Mouse (Mus musculus) frontal cortex, adult (tissue): Measurements from ENCODE around the gene Casp9.

Experiments
- ATAC-seq: cut with Nextera tagmentation; 2 replicates; pipeline ENCODE4 v1.9.2; 2017; ENCODE audit warnings: mild to moderate bottlenecking, moderate library complexity, mixed read lengths; ENCODE audit not compliant: low TSS enrichment

The Casp9 gene

GRCm38 (mm10) chr4:141816776-141817655 lies 23.6 kb downstream of the Casp9 start:
- ATAC-seq: peak; percentile 59; the same call in 1 of the 2 replicates

GRCm38 (mm10) chr4:141817706-141818105 lies 24.3 kb downstream of the Casp9 start:
- ATAC-seq: no peak

- no peak for ATAC-seq
Measured at GRCm38 (mm10) chr4:141818861-141819260, 25.4 kb downstream of the Casp9 start.

DNA sequence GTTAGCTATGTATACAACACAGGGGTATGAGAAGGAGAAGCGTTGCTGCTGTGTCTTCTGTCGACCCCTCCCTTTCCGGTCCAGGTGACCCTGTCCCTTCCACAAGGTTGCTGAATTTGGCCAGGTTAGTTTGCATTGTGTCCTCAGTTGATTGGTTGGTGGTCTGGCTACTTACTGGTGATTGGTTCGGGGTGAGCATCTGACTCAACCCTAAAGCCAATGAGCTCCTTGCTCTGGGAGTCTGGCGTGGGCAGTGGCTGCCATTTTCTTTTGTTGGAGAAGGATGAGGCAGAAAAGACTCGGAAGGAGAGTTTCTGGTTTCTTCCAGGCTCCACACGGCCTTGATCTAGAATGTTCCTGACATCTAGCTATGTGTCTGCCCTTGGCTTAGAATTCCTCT lies 25.9 kb downstream of the Casp9 start:
- ATAC-seq: no peak

GRCm38 (mm10) chr4:141821178-141821577 lies 27.8 kb downstream of the Casp9 start:
- no peak for ATAC-seq

DNA sequence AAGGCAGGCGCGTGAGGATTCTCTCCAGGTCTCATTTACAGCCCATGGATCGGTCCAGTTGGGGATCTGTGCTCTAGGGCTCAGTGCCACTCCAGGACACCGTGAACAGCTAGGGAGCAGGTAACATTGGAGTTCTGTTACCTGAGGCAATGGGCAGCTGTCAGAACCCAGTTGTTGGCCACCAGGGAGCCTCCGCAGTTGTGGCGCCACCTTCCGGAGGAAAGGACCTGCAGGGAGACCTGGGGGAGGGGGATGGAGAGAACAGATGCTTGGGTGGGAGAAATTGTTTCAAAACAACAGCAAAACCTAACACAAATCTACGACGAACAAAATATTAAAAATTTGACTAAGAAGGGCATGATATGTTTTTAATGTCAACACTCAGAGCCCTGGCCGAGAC lies 28.7 kb downstream of the Casp9 start:
- no peak for ATAC-seq

DNA sequence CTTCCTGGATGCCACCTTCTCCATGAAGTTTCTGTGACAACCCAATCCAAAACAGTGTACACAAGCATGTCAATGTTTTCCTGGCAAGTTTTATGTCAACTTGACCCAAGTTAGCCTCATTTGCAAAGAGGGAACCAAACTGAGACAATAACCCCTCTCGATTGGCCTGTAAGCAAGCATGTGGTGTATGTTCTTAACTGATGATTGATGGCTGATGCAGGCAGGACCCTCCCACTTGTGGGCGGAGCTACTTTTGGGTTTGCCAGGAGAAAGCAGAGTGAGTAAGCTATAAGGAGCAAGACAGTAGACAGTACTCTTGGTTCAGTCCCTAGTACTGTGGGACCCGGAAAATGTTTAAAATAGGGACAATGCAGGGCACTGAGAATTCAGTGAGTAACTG lies 29.6 kb downstream of the Casp9 start:
- ATAC-seq: no peak

DNA sequence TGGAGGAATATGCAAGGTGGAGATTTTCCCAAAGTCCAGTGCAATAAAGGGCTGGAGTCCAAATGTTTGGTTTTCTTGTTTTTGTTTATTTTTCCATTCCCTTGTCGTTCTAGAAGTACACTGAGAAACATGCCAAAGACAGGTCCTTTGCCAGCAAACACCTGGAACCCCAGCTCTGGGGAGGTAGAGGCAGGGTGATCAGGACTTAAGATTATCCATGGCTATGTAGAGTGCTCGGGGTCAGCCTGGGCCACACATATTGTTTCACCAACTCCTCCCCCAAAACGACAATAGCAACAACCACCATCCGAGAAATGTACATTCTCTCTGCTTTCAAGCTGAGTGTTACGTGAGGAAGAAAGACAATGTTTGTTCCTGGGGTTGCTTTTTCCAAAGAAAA lies 32.6 kb downstream of the Casp9 start, which contains the start of gene Cela2a:
Gene Cela2a (minus strand): TSS at position 101 of the 400 bp plus-strand sequence.
- ATAC-seq: no peak

GRCm38 (mm10) chr4:141827401-141827800 lies 34.0 kb downstream of the Casp9 start:
- ATAC-seq: no peak

- ATAC-seq: no peak
Measured at GRCm38 (mm10) chr4:141828177-141828576, 34.8 kb downstream of the Casp9 start.

DNA sequence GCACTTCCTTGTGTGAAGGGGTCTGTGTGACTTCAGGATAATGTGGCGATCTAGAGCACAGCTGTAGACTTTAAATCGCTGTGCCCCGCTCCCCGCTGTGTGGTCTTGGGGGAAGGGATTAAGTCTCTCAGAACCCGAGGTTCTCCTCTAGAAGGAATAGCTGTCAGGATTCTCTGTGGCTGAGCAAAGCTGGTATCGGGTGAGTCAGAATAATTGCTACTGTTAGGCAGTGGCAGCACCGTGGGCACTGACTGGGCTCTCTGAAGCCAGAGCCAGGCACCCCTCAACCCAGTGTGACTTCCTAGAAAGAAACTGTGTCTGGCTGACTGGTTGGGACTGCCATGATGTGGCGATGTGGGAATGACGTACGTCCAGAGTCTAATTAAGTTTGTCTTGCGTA lies 37.0 kb downstream of the Casp9 start:
- ATAC-seq: no peak

DNA sequence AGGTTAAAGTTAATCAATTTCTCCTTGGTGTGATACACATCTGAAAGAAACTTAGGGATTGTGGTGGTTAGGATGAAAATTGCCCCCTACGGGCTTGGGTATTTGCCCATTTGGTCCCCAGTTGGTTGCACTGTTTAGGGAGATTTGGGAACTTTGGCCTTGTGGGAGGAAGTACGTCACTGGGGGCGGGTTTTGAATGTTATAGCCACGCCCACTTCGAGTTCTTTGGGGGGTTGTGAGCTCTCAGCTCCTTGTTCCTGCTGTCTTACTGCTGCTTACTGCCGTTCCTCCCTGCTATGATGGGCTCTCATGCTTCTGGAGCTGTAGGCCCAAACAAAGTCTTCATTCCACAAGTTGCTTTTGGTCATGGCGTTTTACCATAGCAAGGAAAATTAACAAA lies 37.9 kb downstream of the Casp9 start:
- ATAC-seq: no peak

DNA sequence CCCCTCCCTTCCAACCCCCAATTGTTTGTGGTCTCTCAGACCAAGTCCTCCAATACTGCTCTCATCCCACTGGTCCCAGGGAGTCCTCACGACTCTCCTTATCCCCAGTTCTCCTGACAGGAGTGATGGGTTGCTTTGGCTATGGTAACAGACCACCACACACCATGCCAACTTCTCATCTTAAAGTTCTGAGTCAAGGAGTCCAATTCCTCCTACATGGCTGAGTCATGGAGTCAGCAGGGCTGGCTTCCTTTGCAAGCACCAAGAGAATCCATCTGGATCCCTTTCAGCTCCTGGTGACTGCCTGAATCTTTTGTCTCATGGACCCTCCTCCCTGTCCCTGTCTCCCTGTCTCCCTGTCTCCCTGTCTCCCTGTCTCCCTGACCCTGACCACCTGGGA lies 40.5 kb downstream of the Casp9 start:
- peak; percentile 95 for ATAC-seq

DNA sequence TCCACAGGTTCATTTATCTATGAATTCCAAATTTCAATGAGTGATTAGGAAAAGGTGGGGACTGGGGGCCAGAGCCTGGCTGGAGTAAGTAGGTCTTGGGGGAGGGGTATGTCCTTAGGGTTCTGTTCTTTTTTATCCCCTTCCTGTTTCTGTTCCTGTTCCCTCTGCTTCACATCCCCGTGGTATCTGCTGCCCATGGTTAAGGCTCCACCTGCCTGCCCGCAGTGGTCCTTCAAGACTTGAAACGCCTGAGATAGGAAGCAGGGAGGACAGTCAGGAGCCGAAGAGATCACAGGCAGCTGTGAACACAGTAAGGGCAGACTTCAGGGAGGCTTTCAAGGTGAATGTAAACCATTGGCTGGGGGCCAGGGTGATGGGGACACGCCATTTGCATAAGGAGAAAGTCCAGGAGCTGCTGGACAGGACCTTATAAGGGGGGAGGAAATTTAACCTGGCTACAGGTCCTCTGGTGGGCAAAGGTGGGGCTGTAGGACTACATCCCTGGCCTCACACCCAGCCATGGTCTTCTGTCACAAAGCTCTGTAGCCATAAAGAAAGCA lies 41.2 kb downstream of the Casp9 start:
- no peak for ATAC-seq

GRCm38 (mm10) chr4:141845999-141846398 lies 52.6 kb downstream of the Casp9 start, which contains the start of gene Ctrc:
Gene Ctrc, minus strand, starts transcription at chr4:141846359.
- no peak for ATAC-seq

DNA sequence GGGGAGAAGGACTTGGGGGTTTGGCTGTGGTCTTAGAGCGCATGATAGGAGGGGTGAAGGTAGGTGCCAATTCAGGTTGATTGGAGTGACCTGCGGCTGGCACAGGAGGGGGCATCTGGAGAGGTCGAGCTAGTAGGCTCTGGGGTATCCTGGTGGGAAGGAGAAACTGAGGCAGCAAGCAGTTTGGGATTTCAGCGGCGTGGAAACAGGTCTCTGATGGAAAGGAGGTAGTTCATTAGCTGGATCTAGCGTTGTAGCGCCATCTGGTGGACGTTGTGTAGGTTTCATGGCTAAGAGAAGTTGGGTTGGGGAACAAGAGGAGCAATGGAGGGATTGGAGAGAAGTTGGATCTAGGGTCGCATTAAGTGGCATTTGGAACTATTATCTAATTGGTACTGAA lies 60.0 kb downstream of the Casp9 start:
- ATAC-seq: no peak

DNA sequence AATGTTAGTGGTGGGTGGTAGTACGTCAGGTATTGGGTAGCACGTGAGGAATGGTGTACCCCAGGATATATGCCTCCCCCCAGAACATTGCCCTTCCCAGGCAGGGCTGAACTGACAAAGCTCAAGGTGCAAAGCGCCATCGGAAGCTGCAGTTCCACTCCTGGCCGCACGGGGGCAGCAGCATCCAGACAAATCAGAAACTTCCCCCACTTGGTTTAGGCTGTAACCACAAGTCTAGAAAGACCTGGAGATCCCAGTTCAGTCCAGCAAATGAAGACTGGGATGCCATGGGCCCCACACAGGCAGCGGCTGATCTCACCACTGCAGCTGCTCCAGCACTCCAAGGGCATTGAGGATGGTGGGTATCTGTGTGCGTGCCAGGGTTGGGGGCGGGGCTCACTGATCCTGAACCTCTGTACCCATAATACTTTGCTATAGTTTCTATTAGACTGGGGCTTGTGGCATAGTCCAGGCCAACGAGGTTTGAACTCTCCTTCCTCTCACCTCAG lies 64.1 kb downstream of the Casp9 start:
- ATAC-seq: peak; percentile 68

GRCm38 (mm10) chr4:141858501-141858900 lies 65.1 kb downstream of the Casp9 start:
- ATAC-seq: no peak

- ATAC-seq: no peak
Measured at GRCm38 (mm10) chr4:141859351-141859750, 65.9 kb downstream of the Casp9 start.

DNA sequence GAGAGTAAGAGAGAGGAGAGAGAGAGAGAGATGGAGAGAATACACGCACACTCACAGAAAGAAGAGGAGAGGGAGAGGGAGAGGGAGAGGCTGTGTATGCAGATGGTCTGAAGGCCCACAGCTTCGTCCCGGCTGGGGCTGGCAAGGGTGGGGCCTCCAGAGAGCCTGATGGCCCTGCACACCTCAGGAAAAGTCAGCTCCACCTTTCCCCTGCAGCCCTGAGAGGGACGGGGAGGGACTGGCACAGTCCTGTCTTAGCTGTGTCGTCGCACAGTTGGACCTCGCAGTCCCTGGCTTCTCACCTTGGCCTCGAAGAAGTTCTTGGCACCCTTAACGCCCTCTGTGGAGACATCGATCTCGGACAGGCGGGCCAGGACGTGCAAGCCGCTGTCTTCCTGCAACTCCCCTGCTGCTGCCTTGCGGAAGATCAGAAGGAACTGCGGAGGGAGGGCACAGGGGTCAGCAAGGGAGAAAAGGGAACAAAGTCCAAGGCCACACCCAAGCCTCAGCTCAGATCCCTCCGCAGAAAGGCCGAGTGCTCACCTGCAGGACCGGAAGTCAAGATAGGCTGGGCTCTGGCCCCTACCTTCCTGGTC lies 66.9 kb downstream of the Casp9 start:
- no peak for ATAC-seq

- no peak for ATAC-seq
Measured at GRCm38 (mm10) chr4:141861591-141862295, 68.3 kb downstream of the Casp9 start.

DNA sequence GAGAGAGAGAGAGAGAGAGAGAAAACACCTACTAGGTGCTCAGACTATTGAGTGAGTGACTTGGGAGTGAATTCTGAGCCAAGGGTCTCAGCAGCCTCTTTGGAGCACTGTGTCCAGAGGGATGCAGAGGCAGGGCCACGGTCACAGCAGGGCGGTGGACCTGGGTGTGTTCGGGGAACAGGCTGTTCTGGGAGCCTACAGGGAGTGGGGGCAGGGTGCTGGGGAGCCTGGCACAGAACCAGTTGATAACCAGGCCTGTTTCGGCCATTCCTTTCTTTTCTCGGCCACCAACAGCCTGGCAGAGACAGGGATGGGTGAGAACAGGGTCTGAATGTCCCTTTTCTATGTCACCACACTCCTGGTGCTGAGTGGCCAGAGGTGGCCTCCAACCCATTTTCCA lies 69.5 kb downstream of the Casp9 start:
- no peak for ATAC-seq
